Mouse (Mus musculus) heart, embryonic 12.5 days (tissue): ENCODE measurements at regions not wholly inside any gene's neighbourhood (a gene's known extent, or its start where the extent isn't known, plus 50 kb on each side); places are given as distances from the start of the nearest gene placed in this dataset.
A peak's percentile ranks its signal among the peaks of the same experiment; 100 is the strongest.

ENCODE experiments used
- ATAC-seq: fragments of 200-750 bp; cut with Nextera tagmentation; 2 replicates; pipeline ENCODE4 v1.8.0; 2017; ENCODE audit warnings: moderate TSS enrichment, moderate library complexity; ENCODE audit not compliant: insufficient number of reproducible peaks, low FRiP score
- H3K27ac ChIP-seq: fragments of 300-500 bp; sonication (generic); 2 replicates; pipeline ENCODE4 v1.5.1; 2016; ENCODE audit warnings: mild to moderate bottlenecking, moderate library complexity; ENCODE audit not compliant: poor library complexity, severe bottlenecking
- H3K27me3 ChIP-seq: fragments of 300-500 bp; sonication (generic); replicated peaks from 2 replicates; pipeline ENCODE4 v1.6.1; 2016; ENCODE audit warnings: mild to moderate bottlenecking, moderate library complexity
- H3K36me3 ChIP-seq: fragments of 300-500 bp; sonication (generic); 2 replicates; pipeline ENCODE4 v1.6.1; 2016; ENCODE audit warnings: mild to moderate bottlenecking, moderate library complexity
- H3K4me1 ChIP-seq: fragments of 300-500 bp; sonication (generic); replicated peaks from 2 replicates; pipeline ENCODE4 v1.6.1; 2016; ENCODE audit warnings: mild to moderate bottlenecking
- H3K4me2 ChIP-seq: fragments of 300-500 bp; sonication (generic); 2 replicates; pipeline ENCODE4 v1.6.1; 2016; ENCODE audit warnings: mild to moderate bottlenecking, moderate library complexity
- H3K4me3 ChIP-seq: fragments of 300-500 bp; sonication (generic); 2 replicates; pipeline ENCODE4 v1.5.1; 2016; ENCODE audit warnings: mild to moderate bottlenecking
- H3K9ac ChIP-seq: fragments of 300-500 bp; sonication (generic); 2 replicates; pipeline ENCODE4 v1.6.1; 2016; ENCODE audit warnings: mild to moderate bottlenecking, moderate library complexity
- H3K9me3 ChIP-seq: fragments of 300-500 bp; sonication (generic); replicated peaks from 2 replicates; pipeline ENCODE4 v1.6.1; 2016; ENCODE audit warnings: mild to moderate bottlenecking, moderate library complexity
- WGBS: fragments of 180-500 bp; shearing (Covaris S2); methylation state at CpG from one replicate; pipeline ENCODE4 v1.1.7; 2016; 5-methylcytosine and 5-hydroxymethylcytosine counted together

- WGBS = 57% methylated on average over 9 of the region's 9 CpGs
- 0 out of 2 replicates have a peak, but pooled peaks cover 4% of the 10 kb centered on the region for H3K9me3 ChIP-seq
- H3K27ac ChIP-seq = no peak overlapping the region
- no peak overlapping the region for H3K4me3 ChIP-seq
- H3K9ac ChIP-seq = no peak overlapping the region
- H3K27me3 ChIP-seq = no peaks in the 10 kb centered on the region
- no peaks in the 10 kb centered on the region for H3K36me3 ChIP-seq
- peaks cover 32% of the 10 kb centered on the region for H3K4me1 ChIP-seq
- ATAC-seq = no peak
- H3K4me2 ChIP-seq = no peak overlapping the region
These were observed 60.3 kb upstream of the Wnt4 start for GRCm38 (mm10) chr4:137216908-137217497.

GRCm38 (mm10) chr4:137214573-137214972, 62.7 kb upstream of the Wnt4 start:
- H3K27me3 ChIP-seq = 0 out of 2 replicates have a peak, but pooled peaks cover 10% of the 10 kb centered on the region
- no peak overlapping the region for H3K4me3 ChIP-seq
- no peak overlapping the region for H3K4me2 ChIP-seq
- no peaks in the 10 kb centered on the region for H3K9me3 ChIP-seq
- H3K36me3 ChIP-seq = no peaks in the 10 kb centered on the region
- no peak overlapping the region for H3K27ac ChIP-seq
- H3K4me1 ChIP-seq = peaks cover 42% of the 10 kb centered on the region
- no peak overlapping the region for H3K9ac ChIP-seq
- 65% methylated on average over 8 of the region's 8 CpGs for WGBS
- no peak for ATAC-seq

DNA sequence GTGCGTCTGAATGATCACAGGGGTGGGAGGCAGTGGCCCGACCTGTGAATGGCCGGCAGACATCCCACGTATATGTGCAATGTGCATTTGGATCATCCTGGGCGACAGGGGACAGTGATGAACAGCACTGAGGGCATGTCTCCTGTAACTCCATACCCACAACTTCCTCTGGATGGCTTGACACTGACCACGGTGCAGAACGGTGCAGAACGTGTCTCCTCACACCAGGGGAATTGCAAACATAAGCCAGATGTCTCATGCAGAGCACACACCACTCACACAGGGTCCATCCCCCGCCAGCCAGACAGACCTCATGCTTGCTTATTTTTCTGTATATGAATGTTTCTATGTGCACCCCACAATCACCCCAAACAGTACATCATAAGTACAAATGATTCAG, 64.4 kb upstream of the Wnt4 start:
- no peak overlapping the region for H3K27ac ChIP-seq
- peaks cover 42% of the 10 kb centered on the region for H3K4me1 ChIP-seq
- no peak overlapping the region for H3K4me3 ChIP-seq
- H3K27me3 ChIP-seq = 0 out of 2 replicates have a peak, but pooled peaks cover 10% of the 10 kb centered on the region
- no peaks in the 10 kb centered on the region for H3K9me3 ChIP-seq
- no peaks in the 10 kb centered on the region for H3K36me3 ChIP-seq
- no peak for ATAC-seq
- no peak overlapping the region for H3K4me2 ChIP-seq
- 54% methylated on average over 9 of the region's 9 CpGs for WGBS
- H3K9ac ChIP-seq = no peak overlapping the region

DNA sequence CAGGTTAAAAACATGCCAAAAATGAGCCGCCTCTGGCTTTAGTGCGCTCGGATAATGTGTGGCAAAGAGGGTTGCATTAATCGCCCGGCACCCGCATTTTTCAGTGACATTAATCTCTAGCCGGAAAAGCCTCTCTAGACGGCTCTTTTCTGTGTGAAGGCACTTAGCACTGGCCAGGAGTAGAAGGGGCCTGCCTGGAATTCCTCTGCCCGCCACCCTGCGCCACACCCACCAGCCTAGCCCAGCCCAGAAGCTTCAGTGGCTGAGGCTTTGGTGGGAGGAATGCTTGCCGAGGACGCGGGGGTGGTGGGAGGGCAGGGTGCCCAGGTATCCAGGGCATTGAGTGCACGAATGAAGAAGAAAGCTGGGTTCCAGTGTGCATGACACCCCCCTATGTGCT, 65.2 kb upstream of the Wnt4 start:
- ATAC-seq = no peak

GRCm38 (mm10) chr4:137211288-137211687, 66.0 kb upstream of the Wnt4 start:
- 77% methylated on average over 4 of the region's 4 CpGs for WGBS
- ATAC-seq = no peak
- Histone ChIP-seq H3K9ac (no peak overlapping the region), H3K9me3 (no peaks in the 10 kb centered on the region), H3K4me1 (peaks cover 36% of the 10 kb centered on the region), H3K27ac (no peak overlapping the region), H3K4me2 (no peak overlapping the region), H3K36me3 (no peaks in the 10 kb centered on the region), H3K27me3 (0 out of 2 replicates have a peak, but pooled peaks cover 10% of the 10 kb centered on the region), H3K4me3 (no peak overlapping the region)

More for the DNA sequence above, 65.2 kb upstream of the Wnt4 start:
- Histone ChIP-seq H3K36me3 (no peaks in the 10 kb centered on the region), H3K4me1 (peaks cover 41% of the 10 kb centered on the region), H3K4me2 (peak overlapping the region; percentile 48), H3K27me3 (0 out of 2 replicates have a peak, but pooled peaks cover 10% of the 10 kb centered on the region), H3K9me3 (no peaks in the 10 kb centered on the region), H3K9ac (peak overlapping the region; percentile 26; the same call in 1 of the 2 replicates), H3K4me3 (no peak overlapping the region), H3K27ac (no peak overlapping the region)
- whole genome bisulfite sequencing = 26% methylated on average over 14 of the region's 14 CpGs

DNA sequence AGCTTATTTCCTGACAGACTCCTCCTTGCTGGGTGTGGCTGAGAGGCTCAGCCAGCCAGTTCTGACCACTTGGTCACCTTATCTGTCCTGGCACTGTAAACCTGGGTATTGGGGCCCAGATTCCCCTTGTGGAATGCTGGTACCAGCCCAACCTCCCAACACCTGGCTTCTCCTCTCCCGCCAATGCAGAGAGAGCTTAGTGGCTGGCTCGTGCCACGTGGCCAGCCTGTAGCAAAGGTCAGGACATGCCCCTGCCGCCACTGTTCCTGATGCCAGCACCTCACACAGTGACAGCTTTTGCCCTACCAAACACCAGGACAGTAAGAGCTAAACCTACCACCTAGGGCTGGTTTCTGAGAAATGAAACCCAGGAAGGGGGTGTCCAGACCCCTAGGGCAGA, 66.8 kb upstream of the Wnt4 start:
- Histone ChIP-seq H3K27ac (no peak overlapping the region), H3K4me1 (peaks cover 36% of the 10 kb centered on the region), H3K4me3 (no peak overlapping the region), H3K27me3 (0 out of 2 replicates have a peak, but pooled peaks cover 10% of the 10 kb centered on the region), H3K36me3 (no peaks in the 10 kb centered on the region), H3K4me2 (no peak overlapping the region), H3K9ac (no peak overlapping the region), H3K9me3 (no peaks in the 10 kb centered on the region)
- WGBS = 76% methylated on average over 4 of the region's 4 CpGs
- ATAC-seq = no peak

DNA sequence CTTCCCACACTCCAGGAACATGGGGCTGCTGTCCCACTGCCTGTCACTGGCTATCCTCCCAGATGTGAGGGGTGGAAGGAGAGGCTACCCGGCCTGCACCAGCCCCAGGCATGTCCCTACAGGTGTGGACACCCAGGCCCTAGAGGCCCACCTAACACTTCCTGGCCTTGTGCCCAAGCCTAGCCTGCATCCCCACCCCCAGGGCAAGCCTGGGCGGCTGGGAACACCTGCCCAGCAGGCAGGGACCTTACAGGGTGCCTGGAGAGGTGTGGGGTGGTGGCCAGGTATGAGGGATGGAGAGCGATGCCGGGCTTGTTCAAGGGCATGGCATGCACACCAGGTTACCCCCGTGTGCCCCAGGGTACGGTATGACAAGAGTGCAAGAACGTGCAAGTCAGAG, 76.3 kb upstream of the Wnt4 start:
- Histone ChIP-seq H3K27me3 (peaks cover 41% of the 10 kb centered on the region), H3K4me1 (peaks cover 6% of the 10 kb centered on the region; the same call in 1 of the 2 replicates), H3K9ac (no peak overlapping the region), H3K4me3 (no peak overlapping the region), H3K27ac (no peak overlapping the region), H3K36me3 (no peaks in the 10 kb centered on the region), H3K4me2 (no peak overlapping the region), H3K9me3 (0 out of 2 replicates have a peak, but pooled peaks cover 3% of the 10 kb centered on the region)
- 78% methylated on average over 7 of the region's 7 CpGs for WGBS
- ATAC-seq = no peak

- no peak for ATAC-seq
- Histone ChIP-seq H3K4me3 (no peak overlapping the region), H3K9me3 (0 out of 2 replicates have a peak, but pooled peaks cover 3% of the 10 kb centered on the region), H3K27me3 (peaks cover 41% of the 10 kb centered on the region), H3K27ac (no peak overlapping the region), H3K4me2 (no peak overlapping the region), H3K4me1 (peaks cover 6% of the 10 kb centered on the region; the same call in 1 of the 2 replicates), H3K36me3 (no peaks in the 10 kb centered on the region), H3K9ac (no peak overlapping the region)
- WGBS = 61% methylated on average over 9 of the region's 9 CpGs
These were observed 76.9 kb upstream of the Wnt4 start for GRCm38 (mm10) chr4:137200426-137200825.

- Histone ChIP-seq H3K27ac (no peak overlapping the region), H3K4me3 (no peak overlapping the region), H3K4me2 (no peak overlapping the region), H3K27me3 (peaks cover 50% of the 10 kb centered on the region), H3K9ac (no peak overlapping the region), H3K9me3 (no peaks in the 10 kb centered on the region), H3K36me3 (no peaks in the 10 kb centered on the region), H3K4me1 (peaks cover 5% of the 10 kb centered on the region; the same call in 1 of the 2 replicates)
- no peak for ATAC-seq
- WGBS = 60% methylated on average over 5 of the region's 5 CpGs
These were observed 80.8 kb upstream of the Wnt4 start for GRCm38 (mm10) chr4:137196491-137196974.

DNA sequence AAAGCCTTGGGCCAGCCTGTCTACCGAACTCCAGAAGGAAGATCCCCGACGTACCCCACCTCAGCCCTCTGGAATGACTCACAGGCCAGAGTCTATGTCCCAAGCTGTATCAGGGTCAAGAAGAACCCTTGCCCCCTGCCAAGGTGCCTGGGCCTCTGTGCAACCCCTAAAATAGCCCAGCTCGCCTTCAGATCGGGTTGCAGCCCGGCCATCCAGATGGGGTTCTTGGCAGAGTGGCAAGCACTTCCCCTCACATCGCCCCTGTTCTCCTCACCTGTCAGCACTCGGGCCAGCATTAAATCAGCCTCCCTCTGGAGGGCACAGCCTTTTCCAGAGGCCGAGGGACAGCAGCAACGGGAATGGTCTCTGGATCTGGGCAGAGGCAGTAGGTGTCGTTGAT, 83.2 kb upstream of the Wnt4 start:
- no peak overlapping the region for H3K9ac ChIP-seq
- no peaks in the 10 kb centered on the region for H3K9me3 ChIP-seq
- no peak for ATAC-seq
- WGBS = 63% methylated on average over 11 of the region's 11 CpGs
- H3K36me3 ChIP-seq = no peaks in the 10 kb centered on the region
- H3K27me3 ChIP-seq = peaks cover 32% of the 10 kb centered on the region
- peaks cover 8% of the 10 kb centered on the region for H3K4me1 ChIP-seq
- no peak overlapping the region for H3K4me2 ChIP-seq
- no peak overlapping the region for H3K4me3 ChIP-seq
- no peak overlapping the region for H3K27ac ChIP-seq

DNA sequence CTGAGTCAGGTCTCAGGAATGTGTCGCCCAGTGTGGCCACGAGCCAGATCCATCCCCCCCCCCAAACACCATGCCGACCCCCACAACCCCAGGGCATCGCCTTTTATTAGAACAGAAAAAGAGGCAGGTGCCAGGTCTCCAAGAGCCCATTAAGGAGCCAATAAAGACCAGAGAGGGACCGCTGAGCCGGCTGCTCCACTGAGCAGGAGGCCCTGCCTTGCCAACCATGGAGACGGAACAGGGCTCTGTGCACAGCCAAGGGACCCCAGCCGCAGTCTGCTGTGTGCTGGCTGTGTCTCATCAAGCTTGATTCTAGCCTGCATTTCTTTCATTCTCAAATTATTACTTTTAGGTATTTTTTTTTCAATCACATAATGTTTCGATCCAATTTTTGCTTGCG, 86.7 kb upstream of the Wnt4 start:
- H3K36me3 ChIP-seq = no peaks in the 10 kb centered on the region
- ATAC-seq = no peak
- H3K27ac ChIP-seq = no peak overlapping the region
- peaks cover 12% of the 10 kb centered on the region; the same call in 1 of the 2 replicates for H3K27me3 ChIP-seq
- H3K4me3 ChIP-seq = no peak overlapping the region
- H3K9me3 ChIP-seq = no peaks in the 10 kb centered on the region
- H3K4me1 ChIP-seq = peaks cover 13% of the 10 kb centered on the region
- H3K9ac ChIP-seq = no peak overlapping the region
- H3K4me2 ChIP-seq = no peak overlapping the region
- WGBS = 75% methylated on average over 10 of the region's 10 CpGs
